Mouse (Mus musculus) bone marrow macrophage, adult 2 months (primary cell): ENCODE data around the gene Zbtb45.

Source experiments
- CTCF ChIP-seq: IDR thresholded peaks from 2 replicates; pipeline ENCODE4 v1.5.1; 2012; ENCODE audit warnings: low read depth, mild to moderate bottlenecking, low read length, moderate library complexity
- POLR2A ChIP-seq: IDR thresholded peaks from 2 replicates; pipeline ENCODE4 v1.6.1; 2012; ENCODE audit warnings: mild to moderate bottlenecking, low read depth, low read length, borderline replicate concordance

- TF ChIP-seq CTCF (no peak), POLR2A (no peak)
These were observed 21.2 kb upstream of the Zbtb45 start for GRCm38 (mm10) chr7:13031069-13031468.
